16 mouse cellular contexts compared by ENCODE assay signal in the genomic region with DNA sequence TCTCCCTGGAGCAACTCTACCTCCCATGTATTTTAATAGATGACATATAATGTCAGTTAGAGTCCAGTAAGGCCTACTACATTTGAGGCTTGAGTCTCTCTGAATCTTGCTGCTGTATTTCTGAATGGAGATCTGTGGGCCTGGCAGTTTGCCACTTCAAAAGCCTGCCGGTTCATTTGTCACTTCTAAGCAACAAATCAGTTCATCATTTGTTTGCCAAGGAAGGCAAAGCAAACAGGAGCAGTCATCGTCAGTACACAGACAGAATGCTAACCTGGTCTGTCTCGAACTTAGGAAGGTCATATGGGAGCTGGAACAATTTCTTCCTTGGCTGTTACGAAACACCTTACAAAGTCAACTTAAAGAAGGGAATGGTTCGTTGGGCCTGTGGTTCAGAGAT. TPM values are rescaled to one million over a fixed set of nuclear protein-coding genes. Genes with fewer than 3 reads are reported as not detected.
DNase-seq lines count a peak whose midpoint lies in the region; ATAC-seq and TF ChIP-seq lines count a peak whose summit lies in the region.
"Had no signal": no experiment of that assay in that cellular context is flagged by ENCODE, and none has a peak within 500 bp of the region (broad histone marks: within the 10 kb centered on the region; RNA-seq: fewer than 3 reads in every experiment).

No protein-coding gene starts in this region.

- H3K4me2 ChIP-seq in midbrain, embryonic 15.5 days, result no peak overlapping the region
- H3K4me2 ChIP-seq in midbrain, embryonic 13.5 days (replicated peaks), result no peak overlapping the region
- H3K4me2 ChIP-seq in liver, postnatal 0 days (ENCODE audit: low read depth, low read length), result no peak overlapping the region
- H3K4me2 ChIP-seq: embryonic facial prominence, embryonic 12.5 days; heart, embryonic 12.5 days; limb, embryonic 12.5 days had no signal

- ATAC-seq in cerebellum, adult (ENCODE audit: insufficient number of reproducible peaks, low FRiP score, low TSS enrichment), result no peak
- ATAC-seq in midbrain, embryonic 15.5 days (replicated peaks), result no peak
- no peak for ATAC-seq in midbrain, embryonic 13.5 days
- no peak for ATAC-seq in liver, postnatal 0 days
- ATAC-seq: activated CD4-positive, CD25-positive, alpha-beta regulatory T cell, adult 4 months had no signal

- 66% methylated on average over 5 of the region's 5 CpGs for WGBS in midbrain, embryonic 15.5 days
- 68% methylated on average over 5 of the region's 5 CpGs for WGBS in midbrain, embryonic 13.5 days
- 42% methylated on average over 5 of the region's 5 CpGs for WGBS in liver, postnatal 0 days (ENCODE audit: insufficient replicate concordance)

- no peak overlapping the region for H3K4me3 ChIP-seq in midbrain, embryonic 15.5 days
- no peak overlapping the region for H3K4me3 ChIP-seq in midbrain, embryonic 13.5 days (replicated peaks)
- H3K4me3 ChIP-seq in liver, postnatal 0 days (ENCODE audit: low read depth, low read length), result no peak overlapping the region
- H3K4me3 ChIP-seq: embryonic facial prominence, embryonic 12.5 days; heart, embryonic 12.5 days; limb, embryonic 12.5 days; myocyte had no signal

- H3K9ac ChIP-seq in midbrain, embryonic 15.5 days, result no peak overlapping the region
- no peak overlapping the region for H3K9ac ChIP-seq in midbrain, embryonic 13.5 days (replicated peaks)
- H3K9ac ChIP-seq in liver, postnatal 0 days (replicated peaks), result no peak overlapping the region
- H3K9ac ChIP-seq: embryonic facial prominence, embryonic 12.5 days; heart, embryonic 12.5 days; limb, embryonic 12.5 days had no signal

- no peaks in the 10 kb centered on the region for H3K36me3 ChIP-seq in midbrain, embryonic 15.5 days (replicated peaks)
- no peaks in the 10 kb centered on the region for H3K36me3 ChIP-seq in midbrain, embryonic 13.5 days
- no peaks in the 10 kb centered on the region for H3K36me3 ChIP-seq in liver, postnatal 0 days (replicated peaks; ENCODE audit: insufficient read depth, low read length)
- H3K36me3 ChIP-seq: embryonic facial prominence, embryonic 12.5 days; heart, embryonic 12.5 days; limb, embryonic 12.5 days had no signal

- DNase-seq in cerebellum, adult 11 months, result peak; percentile 1
- DNase-seq in layer of hippocampus, adult 8-10 months (ENCODE audit: low spot score in 2 of 2), result peak; percentile 42 to 56
- peak; percentile 25 for DNase-seq in right cerebral cortex, postnatal 4 days
- no peak for DNase-seq in liver, postnatal 0 days
- DNase-seq in adrenal gland, postnatal 14 days, result no peak
- DNase-seq: lung, postnatal 36 days had no signal

- TF ChIP-seq EP300 in liver, postnatal 0 days (IDR thresholded peaks at IDR 0.05; ENCODE audit: low read depth), result no peak

- H3K4me1 ChIP-seq in midbrain, embryonic 15.5 days, result no peaks in the 10 kb centered on the region
- no peaks in the 10 kb centered on the region; the same call in 1 of the 2 replicates for H3K4me1 ChIP-seq in midbrain, embryonic 13.5 days (replicated peaks)
- no peaks in the 10 kb centered on the region for H3K4me1 ChIP-seq in liver, postnatal 0 days (ENCODE audit: insufficient read depth)
- H3K4me1 ChIP-seq: embryonic facial prominence, embryonic 12.5 days; heart, embryonic 12.5 days; limb, embryonic 12.5 days had no signal

- no peak for TF ChIP-seq CTCF in liver, postnatal 0 days (IDR thresholded peaks at IDR 0.05; ENCODE audit: low read depth)

- H3K9me3 ChIP-seq in midbrain, embryonic 15.5 days, result no peaks in the 10 kb centered on the region
- no peaks in the 10 kb centered on the region for H3K9me3 ChIP-seq in midbrain, embryonic 13.5 days
- no peaks in the 10 kb centered on the region for H3K9me3 ChIP-seq in liver, postnatal 0 days (ENCODE audit: low read length)
- H3K9me3 ChIP-seq: embryonic facial prominence, embryonic 12.5 days; heart, embryonic 12.5 days; limb, embryonic 12.5 days had no signal

- peak overlapping the region; percentile 49 for H3K27ac ChIP-seq in midbrain, embryonic 15.5 days
- H3K27ac ChIP-seq in midbrain, embryonic 13.5 days, result no peak overlapping the region
- H3K27ac ChIP-seq in liver, postnatal 0 days (ENCODE audit: low read depth), result no peak overlapping the region
- H3K27ac ChIP-seq: embryonic facial prominence, embryonic 12.5 days; limb, embryonic 12.5 days had no signal

- no peaks in the 10 kb centered on the region for H3K27me3 ChIP-seq in midbrain, embryonic 15.5 days (replicated peaks)
- no peaks in the 10 kb centered on the region for H3K27me3 ChIP-seq in midbrain, embryonic 13.5 days
- no peaks in the 10 kb centered on the region for H3K27me3 ChIP-seq in liver, postnatal 0 days (ENCODE audit: insufficient read depth, low read length)
- H3K27me3 ChIP-seq: embryonic facial prominence, embryonic 12.5 days; heart, embryonic 12.5 days; limb, embryonic 12.5 days had no signal

RNA-seq across cellular contexts. Expression of a gene that starts 37.4 kb away (rescaled TPM):
- not detected in 2 replicates for polyA plus RNA-seq in midbrain, embryonic 15.5 days (2015; fragmentation: Nextera tagmentation; extraction: Ambion mirVana)
- not detected in 2 replicates for polyA plus RNA-seq in midbrain, embryonic 13.5 days (2015; fragmentation: Nextera tagmentation; extraction: Ambion mirVana)
- not detected for total RNA-seq in layer of hippocampus, adult 8-10 months (2022)
- not detected in 2 replicates for polyA plus RNA-seq in liver, postnatal 0 days (2015; fragmentation: Nextera tagmentation; extraction: Ambion mirVana)
- total RNA-seq in adrenal gland, postnatal 14 days (2021), result not detected in 2 replicates
- polyA plus RNA-seq: activated CD4-positive, CD25-positive, alpha-beta regulatory T cell, adult 4 months; embryonic facial prominence, embryonic 12.5 days; heart, embryonic 12.5 days; intestine, embryonic 14.5 days; limb, embryonic 12.5 days; myocyte; small intestine, adult 2 months had no signal

Comparison
In these comparisons a context has a peak if more than half of its experiments do, and no peak if none do; other contexts are left out.
1. DNase-seq: peak in cerebellum, adult 11 months (single experiment), layer of hippocampus, adult 8-10 months (2 of 2) and right cerebral cortex, postnatal 4 days (single experiment); none in liver, postnatal 0 days (single experiment) and adrenal gland, postnatal 14 days (single experiment).